Mouse (Mus musculus) heart, embryonic 10.5 days (tissue): ENCODE measurements around the gene Taco1. TPM values are rescaled to one million over a fixed set of nuclear protein-coding genes. Genes with fewer than 3 reads are reported as not detected.
"Not testable (repeated sequence)": the region's sequence is repeated elsewhere in the genome, so short reads cannot be mapped to it uniquely, and the experiment has no call there.

Experiments used
- DNase-seq: peaks from one replicate; pipeline ENCODE4 v3.0.0-alpha.2; 2017; ENCODE audit warnings: low spot score
- H3K27ac ChIP-seq: fragments of 300-500 bp; sonication (generic); 2 replicates; pipeline ENCODE4 v1.5.1; 2016; ENCODE audit warnings: mild to moderate bottlenecking
- H3K27me3 ChIP-seq: fragments of 300-500 bp; sonication (generic); 2 replicates; pipeline ENCODE4 v1.6.1; 2016; ENCODE audit warnings: mild to moderate bottlenecking; ENCODE audit not compliant: poor library complexity, insufficient read depth, severe bottlenecking
- H3K36me3 ChIP-seq: fragments of 300-500 bp; sonication (generic); 2 replicates; pipeline ENCODE4 v1.6.1; 2016; ENCODE audit warnings: mild to moderate bottlenecking, moderate library complexity
- H3K4me1 ChIP-seq: fragments of 300-500 bp; sonication (generic); 2 replicates; pipeline ENCODE4 v1.6.1; 2016; ENCODE audit warnings: mild to moderate bottlenecking
- H3K4me3 ChIP-seq: fragments of 300-500 bp; sonication (generic); 2 replicates; pipeline ENCODE4 v1.5.1; 2016; ENCODE audit warnings: mild to moderate bottlenecking, moderate library complexity
- H3K9me3 ChIP-seq: fragments of 300-500 bp; sonication (generic); 2 replicates; pipeline ENCODE4 v1.6.1; 2016; ENCODE audit warnings: mild to moderate bottlenecking, moderate library complexity
- WGBS: fragments of 180-500 bp; shearing (Covaris S2); methylation state at CpG from one replicate; pipeline ENCODE4 v1.1.7; 2016; 5-methylcytosine and 5-hydroxymethylcytosine counted together
- polyA plus RNA-seq: library from polyadenylated mRNA; unstranded; fragments of >200 nt; fragmentation: Nextera tagmentation; extraction: Ambion mirVana; gene quantifications from 2 replicates; pipeline ENCODE4 v1.2.1, GENCODE M21; 2016

The Taco1 gene
- polyA plus RNA-seq: 11.5 and 11.6 TPM in 2 replicates

DNA sequence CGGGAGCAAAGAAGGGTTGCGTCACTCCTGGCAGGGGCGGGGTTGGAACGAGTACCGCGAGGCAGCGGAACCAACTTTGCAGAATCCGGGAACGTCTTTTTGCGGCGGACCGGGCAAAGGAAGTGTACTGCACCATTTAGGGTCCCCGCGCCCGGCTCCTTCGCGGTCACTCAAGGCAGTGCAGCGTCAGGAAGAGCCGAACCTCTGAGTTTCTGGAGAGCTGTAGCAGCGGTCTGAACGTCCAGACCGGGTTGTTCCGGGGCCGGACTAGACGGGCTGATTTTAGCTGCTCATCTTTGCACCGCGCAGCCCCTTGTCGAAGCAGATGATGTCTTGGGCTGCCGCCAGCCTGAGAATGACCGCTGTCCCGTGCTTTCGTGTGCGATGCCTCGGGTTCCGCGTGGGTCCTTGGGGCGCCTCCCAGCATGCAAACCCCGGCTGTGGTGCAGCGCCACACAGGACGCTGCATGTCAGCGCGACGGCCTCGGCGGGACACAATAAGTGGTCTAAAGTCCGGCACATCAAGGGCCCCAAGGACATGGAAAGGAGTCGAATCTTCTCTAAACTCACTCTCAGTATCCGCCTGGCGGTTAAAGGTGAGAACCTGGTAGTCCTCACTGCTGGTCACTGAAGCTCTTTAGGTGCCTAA, at the start of gene Taco1:
Gene Taco1, plus strand, starts transcription at position 139 of the 649 bp plus-strand sequence.
- WGBS: under 1% methylated on average over 49 of the region's 49 CpGs

DNA sequence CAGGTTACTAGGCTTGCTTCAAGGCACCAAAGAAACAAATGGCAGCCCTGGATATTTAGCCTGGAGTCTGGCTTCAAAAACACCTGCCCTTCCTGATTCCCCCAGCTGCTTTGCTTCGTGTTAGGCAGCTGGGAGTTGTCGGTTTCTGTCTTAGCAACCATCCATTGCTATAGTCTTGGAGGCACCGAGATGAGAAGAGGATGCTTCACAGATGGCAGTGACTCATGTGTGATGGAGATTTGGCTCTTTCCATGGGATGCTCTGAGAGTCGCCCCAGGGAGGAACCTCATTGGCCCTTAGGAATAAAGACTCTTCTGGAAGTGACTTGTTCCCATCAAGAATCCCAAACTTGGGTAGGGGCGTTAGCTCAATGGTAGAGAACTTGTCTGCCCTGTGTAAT, 49.4 kb upstream of the Taco1 start:
- Histone ChIP-seq H3K4me3 (no peak overlapping the region), H3K4me1 (peaks cover 37% of the 10 kb centered on the region), H3K27me3 (peaks cover 67% of the 10 kb centered on the region), H3K9me3 (no peaks in the 10 kb centered on the region), H3K36me3 (no peaks in the 10 kb centered on the region), H3K27ac (no peak overlapping the region)
- 70% methylated on average over 5 of the region's 5 CpGs for WGBS
- DNase-seq: no peak

More for the DNA sequence above, at the start of gene Taco1:
- Histone ChIP-seq H3K9me3 (no peaks in the 10 kb centered on the region), H3K4me3 (peak within 1 kb of the TSS; percentile 91), H3K27me3 (no peaks in the 10 kb centered on the region), H3K36me3 (peaks cover 3% of the 10 kb centered on the region), H3K4me1 (0 out of 2 replicates have a peak, but pooled peaks cover 9% of the 10 kb centered on the region), H3K27ac (peak within 1 kb of the TSS; percentile 93)
- peak; percentile 97 for DNase-seq

DNA sequence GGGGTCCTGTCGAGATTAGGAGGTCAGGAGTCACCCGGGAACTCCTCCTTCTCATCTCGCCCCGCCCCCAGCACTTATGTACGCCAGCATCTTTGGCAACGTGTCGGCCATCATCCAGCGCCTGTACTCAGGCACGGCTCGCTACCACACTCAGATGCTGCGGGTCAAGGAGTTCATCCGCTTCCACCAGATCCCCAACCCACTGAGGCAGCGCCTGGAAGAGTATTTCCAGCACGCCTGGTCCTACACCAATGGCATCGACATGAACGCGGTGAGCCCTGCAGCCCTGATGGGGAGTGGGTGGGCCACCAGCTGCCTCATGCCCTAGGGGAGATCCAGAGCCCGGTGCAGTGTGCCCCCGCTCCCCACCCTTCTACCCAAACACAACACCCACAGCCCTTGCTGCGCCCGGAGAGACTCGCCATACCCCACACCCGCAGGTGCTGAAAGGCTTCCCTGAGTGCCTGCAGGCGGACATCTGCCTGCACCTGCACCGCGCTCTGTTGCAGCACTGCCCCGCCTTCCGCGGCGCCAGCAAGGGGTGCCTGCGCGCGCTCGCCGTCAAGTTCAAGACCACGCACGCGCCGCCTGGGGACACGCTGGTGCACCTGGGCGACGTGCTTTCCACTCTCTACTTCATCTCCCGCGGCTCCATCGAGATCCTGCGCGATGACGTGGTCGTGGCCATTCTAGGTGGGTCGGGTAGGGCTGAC, 45.7 kb upstream of the Taco1 start:
- no peaks in the 10 kb centered on the region for H3K36me3 ChIP-seq

DNA sequence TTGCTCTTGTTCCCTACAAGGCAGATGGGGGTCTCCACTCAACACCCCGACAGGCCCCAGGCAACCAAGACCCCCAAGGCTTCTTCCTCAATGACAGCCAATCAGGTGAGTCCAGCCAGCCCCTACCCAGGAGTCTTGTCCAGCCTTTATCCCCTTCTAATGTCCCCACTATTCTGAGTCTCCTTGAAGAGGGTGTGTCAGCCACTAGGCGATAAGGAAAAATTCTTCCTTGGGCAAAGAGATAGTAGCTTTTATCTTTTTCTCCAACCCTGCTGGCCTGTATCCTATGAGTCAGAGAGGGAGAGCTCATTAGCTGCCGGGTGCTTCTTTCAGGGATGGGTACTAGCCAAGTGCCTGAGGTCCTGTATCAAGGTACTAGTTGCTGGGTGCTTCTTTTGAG, 40.1 kb upstream of the Taco1 start:
- Histone ChIP-seq H3K9me3 (no peaks in the 10 kb centered on the region), H3K27me3 (peaks cover 39% of the 10 kb centered on the region), H3K4me3 (no peak overlapping the region), H3K36me3 (peaks cover 8% of the 10 kb centered on the region), H3K4me1 (0 out of 2 replicates have a peak, but pooled peaks cover 3% of the 10 kb centered on the region), H3K27ac (no peak overlapping the region)
- 52% methylated on average over 3 of the region's 3 CpGs for WGBS
- DNase-seq: no peak

More for the DNA sequence above, 45.7 kb upstream of the Taco1 start:
- H3K27me3 ChIP-seq: peaks cover 73% of the 10 kb centered on the region
- under 1% methylated on average over 50 of the region's 50 CpGs for WGBS
- H3K4me3 ChIP-seq: peak overlapping the region; percentile 58
- H3K9me3 ChIP-seq: no peaks in the 10 kb centered on the region
- DNase-seq: no peak
- H3K4me1 ChIP-seq: peaks cover 20% of the 10 kb centered on the region
- H3K27ac ChIP-seq: peak overlapping the region; percentile 36; the same call in 1 of the 2 replicates

DNA sequence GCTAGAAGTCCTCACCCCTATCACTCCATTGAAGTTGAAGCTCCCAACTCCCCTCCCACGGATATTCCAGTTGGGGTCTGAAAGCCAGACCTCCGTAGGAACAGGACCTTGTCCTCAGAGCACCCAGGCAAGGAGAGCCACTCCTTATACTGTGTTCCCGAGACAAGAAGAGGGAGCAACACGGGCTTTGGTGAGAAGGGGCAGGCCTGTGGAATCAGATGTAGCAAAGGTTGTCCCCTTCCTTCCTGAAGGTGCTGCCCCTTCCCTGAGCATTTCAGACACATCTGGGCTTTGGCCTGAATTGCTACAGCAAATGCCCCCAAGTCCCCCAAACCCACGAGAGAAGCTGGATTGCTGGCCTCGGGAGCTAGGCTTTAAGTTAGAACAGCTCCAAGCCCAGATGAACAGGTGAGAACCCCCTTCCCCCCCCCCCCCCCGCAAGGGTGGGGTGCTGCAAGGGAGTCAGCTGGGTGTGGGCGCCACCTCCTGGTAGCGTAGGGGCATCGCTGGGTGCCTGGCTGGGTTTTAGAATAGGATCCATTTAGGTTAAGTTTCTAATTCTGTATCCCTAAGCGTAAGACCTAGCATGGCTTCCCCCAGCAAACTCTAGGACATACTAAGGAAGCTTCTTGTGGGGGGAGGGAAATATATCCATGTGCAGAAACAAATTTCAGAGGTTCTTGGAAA, 39.3 kb upstream of the Taco1 start:
- Histone ChIP-seq H3K4me1 (no peaks in the 10 kb centered on the region), H3K27ac (no peak overlapping the region), H3K27me3 (peaks cover 31% of the 10 kb centered on the region), H3K36me3 (peaks cover 8% of the 10 kb centered on the region), H3K9me3 (no peaks in the 10 kb centered on the region), H3K4me3 (no peak overlapping the region)
- DNase-seq: no peak
- WGBS: 33% methylated on average over 11 of the region's 11 CpGs

DNA sequence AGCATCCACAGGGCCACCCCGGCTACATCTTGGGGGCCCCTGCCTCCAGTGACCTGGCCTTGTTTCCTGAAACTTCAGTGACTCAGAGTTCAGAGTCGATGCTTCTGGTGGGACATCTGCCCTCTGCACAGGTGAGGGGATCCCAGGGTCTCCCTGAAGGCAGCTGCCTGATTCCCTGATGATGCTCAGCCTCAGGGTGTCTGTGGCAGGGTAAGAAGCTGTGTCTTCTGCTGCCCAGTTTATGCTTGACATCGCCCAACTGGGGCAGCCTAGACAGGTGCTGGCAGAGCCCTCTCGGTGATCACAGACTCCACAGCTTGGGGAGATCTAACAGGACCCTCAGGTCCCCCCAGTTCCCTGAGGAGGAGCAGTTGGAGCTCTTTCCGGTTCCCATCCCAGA, 38.3 kb upstream of the Taco1 start:
- no peak for DNase-seq
- Histone ChIP-seq H3K9me3 (no peaks in the 10 kb centered on the region), H3K36me3 (peaks cover 8% of the 10 kb centered on the region), H3K27me3 (peaks cover 21% of the 10 kb centered on the region; the same call in 1 of the 2 replicates), H3K4me3 (no peak overlapping the region), H3K4me1 (no peaks in the 10 kb centered on the region), H3K27ac (no peak overlapping the region)
- 88% methylated on average over 5 of the region's 5 CpGs for WGBS

DNA sequence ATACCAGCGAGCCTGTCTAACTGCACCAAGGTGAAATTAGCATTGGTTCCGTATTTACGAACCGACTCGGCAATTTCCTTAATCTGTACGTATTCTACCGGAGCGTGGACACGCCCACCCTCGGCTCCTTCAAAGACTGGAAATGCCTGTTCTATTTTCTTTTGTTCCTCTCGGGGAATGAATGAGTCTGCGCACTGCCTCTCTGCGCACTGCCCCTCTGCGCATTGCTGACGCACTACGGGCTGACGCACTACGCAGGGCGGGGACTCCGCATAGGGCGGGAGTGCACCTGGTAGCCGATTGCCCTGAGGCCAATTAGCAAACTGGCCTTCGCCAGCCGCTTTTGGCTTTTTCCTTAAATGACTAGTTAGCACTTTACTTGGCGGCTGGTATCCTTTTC, 33.8 kb upstream of the Taco1 start:
- not testable (repeated sequence) for H3K4me1 ChIP-seq, H3K36me3 ChIP-seq, DNase-seq, H3K27me3 ChIP-seq, H3K27ac ChIP-seq, H3K9me3 ChIP-seq
- 48% methylated on average over 12 of the region's 25 CpGs for WGBS
- H3K4me3 ChIP-seq: peak overlapping the region; percentile 47

DNA sequence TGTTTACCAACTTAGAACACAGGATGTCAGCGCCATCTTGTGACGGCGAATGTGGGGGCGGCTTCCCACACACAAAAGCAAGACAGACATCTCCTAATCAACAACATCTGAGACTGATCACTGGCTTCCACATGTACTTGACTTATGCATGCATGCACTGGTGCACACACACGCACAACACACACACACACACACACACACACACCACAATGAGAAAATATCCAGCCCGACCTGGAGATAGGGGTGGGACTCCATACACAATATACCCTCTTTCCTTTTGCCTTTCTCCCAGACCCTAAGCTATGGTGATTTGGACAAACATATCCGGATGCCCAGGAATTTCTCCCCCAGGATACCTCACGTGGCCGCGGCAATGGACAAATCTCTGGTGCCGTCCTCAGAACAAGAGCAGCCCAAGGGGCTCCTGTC, 32.4 kb upstream of the Taco1 start:
- no peaks in the 10 kb centered on the region for H3K27me3 ChIP-seq
- peak overlapping the region; percentile 38 for H3K4me3 ChIP-seq
- H3K36me3 ChIP-seq: no peaks in the 10 kb centered on the region
- no peaks in the 10 kb centered on the region for H3K9me3 ChIP-seq
- DNase-seq: no peak
- H3K27ac ChIP-seq: peak overlapping the region; percentile 79
- WGBS: 43% methylated on average over 11 of the region's 11 CpGs
- peaks cover 15% of the 10 kb centered on the region; the same call in 1 of the 2 replicates for H3K4me1 ChIP-seq

DNA sequence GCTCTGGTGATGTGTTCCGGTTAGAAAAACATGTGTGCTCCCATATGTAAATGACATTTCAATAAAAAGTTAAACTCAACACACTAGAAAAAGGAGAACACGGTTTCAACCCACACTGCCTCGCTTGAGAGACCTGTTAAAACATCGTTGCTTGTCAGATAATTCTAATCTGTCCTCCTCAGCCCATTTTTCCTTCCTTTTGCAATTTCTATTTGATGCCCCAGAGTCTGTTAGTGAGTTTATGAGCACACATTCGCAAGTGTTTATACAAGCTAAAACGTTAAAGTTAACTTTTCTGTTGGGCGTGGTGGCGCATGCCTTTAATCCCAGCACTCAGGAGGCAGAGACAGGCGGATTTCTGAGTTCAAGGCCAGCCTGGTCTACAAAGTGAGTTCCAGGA, 30.9 kb upstream of the Taco1 start:
- 0 out of 2 replicates have a peak, but pooled peaks cover 3% of the 10 kb centered on the region for H3K36me3 ChIP-seq
- no peaks in the 10 kb centered on the region for H3K9me3 ChIP-seq
- H3K27me3 ChIP-seq: no peaks in the 10 kb centered on the region
- H3K4me1 ChIP-seq: peaks cover 18% of the 10 kb centered on the region; the same call in 1 of the 2 replicates
- H3K4me3 ChIP-seq: no peak overlapping the region
- H3K27ac ChIP-seq: no peak overlapping the region
- WGBS: 84% methylated on average over 9 of the region's 9 CpGs
- no peak for DNase-seq

DNA sequence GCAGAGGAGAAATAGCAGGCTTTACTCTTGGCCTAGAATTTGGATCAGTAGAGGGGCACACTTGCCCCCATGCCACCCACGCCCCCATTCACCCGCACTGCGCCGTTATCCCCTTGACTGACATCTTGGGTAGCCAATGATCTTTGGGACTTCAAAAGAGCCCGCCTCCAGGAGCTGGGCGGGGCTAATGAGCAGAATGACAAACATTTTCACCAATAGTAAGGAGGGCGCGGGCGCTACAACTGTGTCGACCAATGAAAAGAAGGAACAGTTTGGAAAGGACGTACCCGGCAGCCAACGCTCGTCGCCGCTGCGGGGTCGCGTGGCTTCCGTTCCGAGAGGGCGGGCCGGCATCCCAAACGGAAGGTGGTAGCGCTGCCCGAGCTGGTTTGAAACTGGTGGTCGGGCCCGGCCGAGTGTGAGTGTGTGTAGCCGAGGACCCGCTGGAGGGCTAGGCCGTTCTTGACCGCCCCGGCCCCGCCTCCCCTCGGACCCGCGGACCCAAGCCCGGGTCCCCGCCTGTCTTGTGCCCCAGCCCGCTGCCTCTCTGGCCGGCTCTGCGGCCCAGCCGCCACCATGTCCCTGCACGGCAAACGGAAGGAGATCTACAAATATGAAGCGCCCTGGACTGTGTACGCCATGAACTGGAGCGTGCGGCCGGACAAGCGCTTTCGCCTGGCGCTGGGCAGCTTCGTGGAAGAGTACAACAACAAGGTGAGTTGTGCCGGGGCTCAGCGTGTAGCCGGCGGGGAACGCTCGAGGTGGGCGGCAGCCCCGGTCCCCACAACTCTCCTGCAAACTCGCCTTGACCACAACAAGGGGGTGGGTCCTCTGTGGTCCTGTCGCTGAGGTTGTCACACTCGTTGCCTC, 29.1 kb upstream of the Taco1 start, which contains the start of gene Dcaf7:
Gene Dcaf7, plus strand, starts transcription at position 325 of the 870 bp plus-strand sequence.
- H3K36me3 ChIP-seq: 0 out of 2 replicates have a peak, but pooled peaks cover 3% of the 10 kb centered on the region
- H3K4me3 ChIP-seq: peak within 1 kb of the TSS; percentile 97
- no peaks in the 10 kb centered on the region for H3K9me3 ChIP-seq
- DNase-seq: peak; percentile 99
- H3K27ac ChIP-seq: peak within 1 kb of the TSS; percentile 92
- no peaks in the 10 kb centered on the region for H3K27me3 ChIP-seq
- under 1% methylated on average over 65 of the region's 66 CpGs for WGBS
- H3K4me1 ChIP-seq: peaks cover 18% of the 10 kb centered on the region; the same call in 1 of the 2 replicates

DNA sequence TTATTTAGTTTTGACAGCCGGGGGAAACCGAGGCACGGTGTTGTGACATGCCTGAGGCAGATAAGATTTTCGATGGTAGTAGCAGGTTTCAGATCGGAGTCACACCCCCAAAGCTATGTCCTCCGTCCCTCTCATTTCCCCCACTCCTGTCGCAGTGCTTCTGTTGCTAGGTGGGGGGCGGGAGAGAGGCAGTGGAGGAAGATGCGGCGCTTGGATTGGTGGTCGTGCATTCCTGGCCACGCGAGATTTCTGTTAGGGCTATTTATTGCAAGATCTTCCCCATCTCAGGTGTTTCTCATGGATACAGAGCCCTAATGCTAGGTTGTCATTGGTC, 28.5 kb upstream of the Taco1 start:
- H3K4me3 ChIP-seq: peak overlapping the region; percentile 97
- H3K4me1 ChIP-seq: peaks cover 18% of the 10 kb centered on the region; the same call in 1 of the 2 replicates
- no peaks in the 10 kb centered on the region for H3K27me3 ChIP-seq
- H3K9me3 ChIP-seq: no peaks in the 10 kb centered on the region
- H3K36me3 ChIP-seq: 0 out of 2 replicates have a peak, but pooled peaks cover 3% of the 10 kb centered on the region
- H3K27ac ChIP-seq: peak overlapping the region; percentile 92
- DNase-seq: peak; percentile 88
- WGBS: under 1% methylated on average over 13 of the region's 13 CpGs

DNA sequence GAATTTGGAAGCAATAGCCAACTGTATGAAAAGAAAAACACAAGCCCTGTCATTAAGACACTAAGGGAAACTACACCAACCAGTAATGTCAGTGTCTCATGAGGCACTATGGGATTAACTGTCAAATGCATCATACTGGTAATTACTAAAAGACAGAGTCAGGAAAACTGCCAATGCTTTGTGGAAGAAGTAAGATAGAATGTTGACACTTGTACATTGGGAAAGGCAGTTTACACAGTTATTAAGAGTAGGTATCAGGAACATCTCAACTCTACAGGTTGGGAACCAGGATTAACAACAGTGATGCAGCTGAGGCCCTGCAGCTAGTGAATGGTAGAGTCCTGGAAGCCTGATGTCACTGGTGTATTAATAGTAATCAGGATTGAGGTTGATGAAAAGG, 21.5 kb upstream of the Taco1 start:
- DNase-seq: no peak
- Histone ChIP-seq H3K27ac (no peak overlapping the region), H3K4me1 (0 out of 2 replicates have a peak, but pooled peaks cover 3% of the 10 kb centered on the region), H3K36me3 (peaks cover 30% of the 10 kb centered on the region), H3K9me3 (no peaks in the 10 kb centered on the region), H3K4me3 (no peak overlapping the region), H3K27me3 (no peaks in the 10 kb centered on the region)
